Mouse (Mus musculus) lung, postnatal 25 days (tissue): Measurements from ENCODE around the gene Rubcn.
"Not testable (repeated sequence)": the region's sequence is repeated elsewhere in the genome, so short reads cannot be mapped to it uniquely, and the experiment has no call there.

Source experiments
- DNase-seq: peaks from one replicate; pipeline ENCODE4 v3.0.0; 2022; ENCODE audit warnings: low spot score

Gene Rubcn

DNA sequence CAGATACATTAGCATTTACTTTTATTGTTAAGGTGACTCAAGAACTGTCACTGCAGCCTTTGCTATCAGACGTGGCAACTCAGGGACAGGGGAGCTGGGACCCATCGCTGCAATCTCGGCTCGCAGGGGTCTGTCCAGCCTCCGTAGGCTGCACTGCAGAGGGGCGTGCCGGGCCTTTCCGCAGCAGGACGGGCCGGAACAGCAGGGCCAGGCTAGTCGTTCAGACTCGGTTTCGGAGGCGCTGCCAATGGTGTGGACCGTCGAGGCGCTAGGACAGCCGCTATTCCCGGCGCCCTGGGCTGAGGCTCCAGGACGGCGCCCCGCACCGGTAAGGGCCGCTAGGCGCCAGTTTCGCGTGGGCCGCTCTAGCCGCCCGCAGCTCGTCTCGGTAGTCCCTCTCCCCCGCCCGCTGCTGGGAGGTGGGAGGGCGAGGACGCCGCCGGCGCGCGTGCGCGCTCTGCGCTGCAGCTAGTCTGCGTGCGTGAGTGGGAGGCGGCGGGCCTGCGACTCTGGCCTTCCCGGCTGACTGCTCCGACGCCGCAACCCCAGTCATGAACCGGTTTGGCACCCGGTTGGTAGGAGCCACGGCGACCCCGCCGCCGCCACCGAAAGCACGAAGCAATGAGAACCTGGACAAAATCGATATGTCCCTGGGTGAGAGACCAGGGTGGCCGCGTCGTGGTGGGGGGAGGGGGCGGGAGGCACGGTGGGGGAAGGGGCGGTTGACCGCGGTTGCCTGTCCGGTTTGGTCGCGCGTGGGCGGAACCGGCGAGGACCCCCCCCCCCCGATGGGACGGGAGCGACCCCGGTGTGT, at the start of gene Rubcn, which contains the start of gene Fyttd1:
Gene Rubcn, minus strand, starts transcription at position 424 of the 814 bp plus-strand sequence.
Gene Fyttd1, plus strand, starts transcription at position 158 of the 814 bp plus-strand sequence.
- peak; percentile 96 for DNase-seq

DNA sequence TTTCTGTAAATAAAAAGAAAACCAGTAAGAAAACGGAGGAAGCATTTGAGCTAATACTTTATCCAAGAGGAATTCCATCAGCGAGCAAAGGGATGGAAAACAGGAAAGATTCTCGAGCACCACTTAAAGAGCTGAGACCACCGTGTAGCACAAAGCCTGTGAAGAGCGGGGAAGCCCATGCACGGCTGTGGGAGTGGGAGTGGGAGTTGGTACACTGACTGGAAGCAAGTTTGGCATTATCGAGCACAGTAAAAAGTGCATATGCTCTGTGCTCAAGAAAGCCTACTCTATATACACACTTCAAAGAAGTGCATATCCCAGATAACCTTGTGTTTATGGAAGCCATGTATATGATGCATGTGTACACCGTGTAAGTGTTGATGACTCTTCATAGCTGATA, 49.5 kb upstream of the Rubcn start:
- DNase-seq, result no peak

- not testable (repeated sequence) for DNase-seq
Observed at GRCm38 (mm10) chr16:32926629-32927028, 49.1 kb upstream of the Rubcn start.

- DNase-seq, result no peak
Observed at GRCm38 (mm10) chr16:32915292-32916068, 37.9 kb upstream of the Rubcn start.

- peak; percentile 95 for DNase-seq
Observed at GRCm38 (mm10) chr16:32913937-32914881, 36.6 kb upstream of the Rubcn start, which contains the start of gene Lrch3. Gene Lrch3 (plus strand): TSS chr16:32914100.

GRCm38 (mm10) chr16:32913212-32913611, 35.6 kb upstream of the Rubcn start:
- DNase-seq, result no peak

DNA sequence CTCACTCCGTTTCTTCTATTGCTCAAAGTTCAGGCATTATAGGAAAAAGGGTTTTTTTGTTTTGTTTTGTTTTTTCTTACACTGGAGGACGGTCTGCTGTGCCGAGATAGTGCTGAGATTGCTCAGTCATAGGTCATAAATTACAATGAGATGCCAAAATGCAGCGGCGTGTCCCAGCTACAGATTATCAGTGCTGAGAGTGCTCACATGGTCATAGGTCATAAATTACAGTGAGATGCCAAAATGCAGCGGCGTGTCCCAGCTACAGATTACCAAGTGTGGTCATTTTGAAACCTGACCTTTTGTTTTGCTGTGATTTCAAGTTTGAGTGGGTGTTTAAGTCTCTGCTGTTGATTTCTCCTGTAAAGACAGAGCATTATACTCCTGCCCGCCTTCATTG, 29.2 kb upstream of the Rubcn start:
- no peak for DNase-seq

DNA sequence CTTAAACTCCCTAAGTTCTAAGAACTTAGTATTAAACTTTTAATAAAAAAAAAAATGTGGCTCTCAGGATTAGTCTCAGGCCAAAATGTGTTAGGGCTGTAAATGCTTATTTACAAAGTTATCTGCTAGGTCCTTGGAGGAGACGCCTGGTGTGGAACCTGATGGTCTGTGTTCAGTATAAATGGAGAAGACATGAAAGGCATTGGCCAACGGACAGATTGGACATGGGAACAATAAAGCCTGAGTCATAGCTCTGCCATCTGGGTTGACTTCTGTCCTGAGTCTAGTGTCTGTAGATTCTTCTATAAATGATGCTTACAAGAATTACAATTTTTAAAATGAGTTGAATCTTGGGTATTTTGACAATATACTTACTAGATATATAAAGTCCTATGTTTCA, 28.6 kb upstream of the Rubcn start:
- DNase-seq, result no peak

DNA sequence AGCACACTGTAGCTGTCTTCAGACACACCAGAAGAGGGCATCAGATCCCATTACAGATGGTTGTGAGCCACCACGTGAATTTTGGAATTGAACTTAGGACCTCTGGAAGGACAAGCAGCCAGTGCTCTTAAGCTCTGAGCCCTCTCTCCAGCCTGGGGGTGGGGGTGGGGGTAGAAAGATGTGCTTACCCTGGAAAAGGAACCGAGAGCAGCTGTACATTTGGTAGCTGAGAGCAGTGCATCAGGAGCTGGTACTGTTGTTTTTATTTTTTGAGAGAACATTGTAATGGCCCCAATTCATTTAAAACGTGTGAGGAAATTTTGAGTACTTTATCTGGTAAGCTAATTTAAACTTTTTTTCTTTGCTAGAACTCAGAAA, 24.5 kb upstream of the Rubcn start:
- DNase-seq, result no peak

GRCm38 (mm10) chr16:32901360-32902050, 23.9 kb upstream of the Rubcn start:
- no peak for DNase-seq

DNA sequence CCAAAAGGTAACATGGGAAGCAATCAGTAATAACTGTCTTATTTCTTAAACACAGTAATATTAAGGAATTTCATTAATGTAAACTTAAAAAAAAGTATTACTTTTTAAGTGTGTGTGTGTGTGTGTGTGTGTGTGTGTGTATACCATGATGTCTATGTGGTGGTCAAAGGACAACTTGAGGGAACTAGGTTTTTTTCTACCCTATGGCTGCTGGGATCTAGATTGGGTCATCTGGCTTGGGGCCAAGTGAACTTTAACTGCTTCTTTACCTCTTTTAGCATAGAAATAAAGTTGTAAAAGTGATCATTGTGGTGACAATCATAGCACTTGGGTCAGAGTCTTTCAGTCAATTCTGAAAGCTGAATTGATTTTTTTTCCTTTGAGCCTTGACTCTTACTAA, 18.6 kb upstream of the Rubcn start:
- no peak for DNase-seq

DNA sequence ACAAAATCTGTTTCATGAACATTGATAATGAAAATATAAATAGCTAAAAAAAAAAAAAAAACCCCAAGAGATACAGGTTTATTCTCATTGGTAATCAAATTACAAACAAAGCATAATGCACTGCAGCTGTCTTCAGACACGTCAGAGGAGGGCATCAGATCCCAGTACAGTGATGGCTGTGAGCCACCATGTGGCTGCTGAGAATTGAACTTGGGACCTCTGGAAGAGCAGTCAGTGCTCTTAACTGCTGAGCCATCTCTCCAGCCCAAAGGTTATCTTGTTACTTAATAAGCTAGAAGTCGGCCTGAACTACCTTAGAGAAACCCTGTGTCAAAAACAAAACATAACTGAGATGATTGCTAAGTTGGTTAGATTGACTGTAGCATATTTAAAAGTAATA, 12.3 kb upstream of the Rubcn start:
- no peak for DNase-seq

GRCm38 (mm10) chr16:32887996-32888395, 10.4 kb upstream of the Rubcn start:
- DNase-seq, result no peak

- DNase-seq, result no peak
Observed at GRCm38 (mm10) chr16:32881538-32881937, 4.0 kb upstream of the Rubcn start.

DNA sequence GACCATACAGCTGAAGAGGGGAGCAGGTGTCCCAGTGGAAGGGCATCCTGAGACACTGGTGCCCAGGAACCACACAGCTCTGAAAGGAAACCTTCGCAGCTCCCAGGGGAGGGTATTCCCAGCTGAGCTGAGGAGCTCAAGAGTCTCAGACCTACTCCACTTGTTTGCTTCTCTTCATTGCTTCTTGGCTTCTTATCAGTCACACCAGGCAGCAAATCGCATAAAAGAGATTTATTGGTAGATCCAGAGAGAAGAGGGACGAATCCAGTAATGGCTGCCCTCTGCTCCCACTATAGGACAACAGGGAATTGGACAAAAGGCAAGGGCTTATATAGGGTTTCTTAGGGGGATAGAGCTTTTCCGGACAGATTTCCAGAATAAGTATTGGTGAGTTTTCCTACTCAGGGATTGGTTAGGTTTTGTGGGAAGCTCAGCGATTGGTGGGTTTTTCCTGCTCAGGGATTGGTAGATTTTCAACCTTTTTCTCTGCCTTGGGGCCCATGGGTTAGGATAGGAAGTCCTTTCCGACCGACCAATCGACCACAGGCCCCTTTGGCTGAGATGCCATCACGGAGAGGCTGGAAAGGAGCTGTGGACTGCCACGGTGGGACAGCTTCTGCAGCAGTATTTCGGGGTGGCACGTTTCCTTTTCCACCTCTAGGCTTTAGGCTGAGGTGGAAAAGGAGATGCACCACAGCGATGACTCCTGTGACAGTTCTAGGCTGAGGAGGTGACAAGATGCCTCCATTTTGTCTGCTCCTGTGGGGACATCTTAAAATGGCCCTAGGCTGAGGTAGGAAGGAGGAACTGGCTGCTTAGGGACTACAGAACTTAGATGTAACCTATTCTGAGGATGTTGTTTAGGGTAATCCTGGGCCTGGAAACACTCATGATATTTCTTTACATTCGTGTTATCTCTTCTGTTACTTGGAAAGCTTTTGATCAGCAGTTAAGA, 1.7 kb upstream of the Rubcn start:
- no peak for DNase-seq

- DNase-seq, result no peak
Observed at GRCm38 (mm10) chr16:32878157-32878598, 612 bp upstream of the Rubcn start.

- no peak for DNase-seq
Observed at GRCm38 (mm10) chr16:32876831-32877230, 735 bp downstream of the Rubcn start.

DNA sequence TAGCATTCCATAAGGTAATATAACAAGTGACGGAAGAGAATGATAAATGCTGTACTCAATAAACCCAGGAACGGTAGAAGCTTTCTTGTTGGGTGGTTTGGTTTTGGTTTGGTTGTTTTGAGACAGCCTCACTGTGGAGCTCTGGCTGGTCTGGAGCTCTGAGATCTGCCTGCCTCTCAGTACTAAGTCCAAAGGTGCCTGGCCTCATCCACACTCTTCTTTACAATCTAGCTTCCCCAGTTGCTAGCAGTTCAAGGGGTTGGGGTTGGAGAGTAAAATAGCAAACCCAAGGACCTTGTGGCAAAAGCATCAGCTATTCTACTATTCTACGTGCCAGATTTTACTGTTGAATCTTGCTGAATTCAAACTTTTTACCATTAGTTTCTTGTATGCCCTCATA, 1.7 kb downstream of the Rubcn start:
- DNase-seq, result no peak

- not testable (repeated sequence) for DNase-seq
Observed at GRCm38 (mm10) chr16:32875281-32875680, 2.3 kb downstream of the Rubcn start.

DNA sequence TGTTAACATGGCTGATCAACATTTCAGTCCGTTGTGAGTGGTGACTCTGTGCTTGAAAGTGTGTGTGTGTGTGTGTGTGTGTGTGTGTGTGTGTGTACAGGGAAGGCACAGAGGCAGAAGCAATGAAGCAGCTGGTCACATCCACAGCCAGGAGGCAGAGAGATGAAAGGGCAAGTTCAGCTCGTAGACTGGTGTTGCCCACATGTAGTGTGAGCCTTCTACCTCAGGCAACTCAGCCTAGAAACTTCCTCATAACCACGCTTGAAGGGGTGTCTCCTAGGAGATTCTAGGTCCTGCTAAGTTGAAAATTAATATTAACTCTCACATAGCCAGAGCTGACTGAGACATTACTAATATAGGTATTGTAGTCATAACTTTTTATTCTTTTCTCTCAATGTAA, 4.2 kb downstream of the Rubcn start:
- DNase-seq, result no peak
